Comparison of ENCODE assay signal across 24 mouse cellular contexts in genomic region chr9:57137246-57137645, GRCm38 (mm10).
"Had no signal": no experiment of that assay in that cellular context is flagged by ENCODE, and none has a peak within 500 bp of the region (broad histone marks: within the 10 kb centered on the region; RNA-seq: fewer than 3 reads in every experiment).

No protein-coding gene starts in this region.

- H3K4me1 ChIP-seq: heart, embryonic 12.5 days; hindbrain, embryonic 13.5 days; hindbrain, embryonic 15.5 days; limb, embryonic 10.5 days; limb, embryonic 12.5 days; liver, embryonic 13.5 days; liver, embryonic 15.5 days had no signal

- H3K9me3 ChIP-seq: heart, embryonic 12.5 days; hindbrain, embryonic 13.5 days; hindbrain, embryonic 15.5 days; limb, embryonic 10.5 days; limb, embryonic 12.5 days; liver, embryonic 13.5 days; liver, embryonic 15.5 days had no signal

- H3K27me3 ChIP-seq: heart, embryonic 12.5 days; hindbrain, embryonic 13.5 days; hindbrain, embryonic 15.5 days; limb, embryonic 12.5 days; liver, embryonic 13.5 days; liver, embryonic 15.5 days had no signal

- H3K4me2 ChIP-seq: heart, embryonic 12.5 days; hindbrain, embryonic 13.5 days; hindbrain, embryonic 15.5 days; limb, embryonic 12.5 days; liver, embryonic 11.5 days; liver, embryonic 13.5 days; liver, embryonic 15.5 days had no signal

- H3K27ac ChIP-seq: hindbrain, embryonic 13.5 days; hindbrain, embryonic 15.5 days; hindbrain, postnatal 0 days; layer of hippocampus, adult 2 months; left cerebral cortex, adult 2 months; limb, embryonic 10.5 days; limb, embryonic 12.5 days; liver, embryonic 13.5 days; liver, embryonic 15.5 days had no signal

- ATAC-seq: hindbrain, postnatal 0 days; intestine, embryonic 16.5 days; liver, postnatal 0 days had no signal

- H3K4me3 ChIP-seq: heart, embryonic 12.5 days; hindbrain, embryonic 13.5 days; hindbrain, embryonic 15.5 days; layer of hippocampus, adult 2 months; left cerebral cortex, adult 2 months; limb, embryonic 10.5 days; limb, embryonic 12.5 days; liver, embryonic 13.5 days; liver, embryonic 15.5 days had no signal

- DNase-seq: gastrocnemius, postnatal 10 days; gastrocnemius, postnatal 25 days; heart, adult 18-20 months; heart, postnatal 10 days; kidney, adult 11 months; kidney, adult 2 months; kidney, postnatal 10 days; kidney, postnatal 25 days; kidney, postnatal 4 days; liver; liver, embryonic 13.5 days; liver, postnatal 0 days; lung, adult 2 months had no signal

- H3K9ac ChIP-seq: heart, embryonic 12.5 days; hindbrain, embryonic 13.5 days; hindbrain, embryonic 15.5 days; limb, embryonic 12.5 days; liver, embryonic 13.5 days; liver, embryonic 15.5 days; liver, postnatal 0 days had no signal
